Mouse (Mus musculus): ENCODE data around the gene Scrt2.

- TF ChIP-seq POLR2A (IDR thresholded peaks at IDR 0.05; ENCODE audit: insufficient read depth, low read depth, low read length) (no peak), EP300 (IDR thresholded peaks at IDR 0.05; ENCODE audit: insufficient read depth, low read depth, low read length) (no peak)
Measured at GRCm38 (mm10) chr2:152075294-152075889, 5.9 kb upstream of the Scrt2 start.
